Comparison of ENCODE assay signal across 8 mouse cellular contexts in the genomic region with DNA sequence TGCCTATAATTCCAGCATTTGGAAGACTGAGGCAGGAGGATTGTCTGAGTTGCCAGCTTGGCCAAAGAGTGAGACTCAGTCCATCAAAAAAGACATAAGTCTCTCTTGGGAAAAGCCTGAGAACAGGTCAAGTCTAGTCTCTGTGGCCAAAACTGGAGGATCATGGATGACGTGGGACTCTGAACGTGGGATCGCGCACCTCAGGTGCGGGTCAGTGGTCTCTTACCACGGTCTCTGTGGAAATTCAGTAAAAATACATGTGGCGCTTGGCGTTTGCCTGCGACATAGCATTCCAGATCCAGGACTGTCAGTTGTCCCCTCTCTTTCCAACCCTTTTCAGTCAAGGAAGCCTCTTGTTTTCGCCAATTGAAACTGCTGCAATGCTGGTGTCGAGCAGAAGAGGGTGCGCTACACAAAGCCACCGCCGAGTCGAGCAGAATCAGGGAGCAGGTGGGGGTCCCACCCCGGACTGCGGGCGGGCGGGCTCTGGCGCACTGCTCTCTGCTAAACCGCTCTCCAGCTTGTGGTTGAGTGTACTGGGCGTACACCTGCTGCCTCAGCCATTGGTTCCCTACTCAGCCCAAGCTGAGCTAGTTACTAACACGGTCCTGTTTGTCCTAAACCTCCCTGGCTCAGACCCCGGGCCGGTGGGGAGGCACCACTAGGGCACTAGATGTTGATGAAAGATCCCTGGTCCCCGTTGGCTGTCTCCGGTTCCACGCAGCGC. TPM values are rescaled to one million over a fixed set of nuclear protein-coding genes. Genes with fewer than 3 reads are reported as not detected.
DNase-seq lines count a peak whose midpoint lies in the region; ATAC-seq lines count a peak whose summit lies in the region.

No protein-coding gene starts in this region.

- ATAC-seq in common myeloid progenitor, adult 5-6 weeks (replicated peaks; ENCODE audit: low read depth, poor library complexity, severe bottlenecking) = peak; percentile 96
- ATAC-seq in inflammation-experienced regulatory T-cells, adult 6 months = peak; percentile 54
- ATAC-seq in megakaryocyte progenitor cell, adult 5-6 weeks (replicated peaks; ENCODE audit: poor library complexity) = peak; percentile 92

- intact Hi-C loops in left cerebral cortex, postnatal 36 days (cut with DNase I) = loop anchor here (10.0 kb wide), 1 partner anchor 333 kb away; no protein-coding TSS in a partner anchor

- peak; percentile 73 to 87 for DNase-seq in adrenal gland, adult (ENCODE audit: inconsistent age in 2 of 2, low spot score in 1 of 2)
- no peak for DNase-seq in adrenal gland, adult 8-10 months
- peak; percentile 57 for DNase-seq in gastrocnemius, postnatal 10 days
- DNase-seq in left cerebral cortex, postnatal 36 days (ENCODE audit: low spot score in 2 of 2) = peak; percentile 55 to 64
- DNase-seq in right cerebral cortex, postnatal 25 days = peak; percentile 77

RNA-seq across cellular contexts. Expression of gene Agtrap, which starts 14.1 kb away (rescaled TPM):
- 100 to 1,000 TPM; 117 to 136 (median 124) TPM for total RNA-seq in adrenal gland, adult 8-10 months (2022)
- 23.6 and 31.2 TPM in 2 replicates for total RNA-seq in common myeloid progenitor, adult 5-6 weeks (2017)
- 10 to 100 TPM; 14.9 to 15.5 TPM for total RNA-seq in gastrocnemius, postnatal 10 days (2021)
- polyA plus RNA-seq in inflammation-experienced regulatory T-cells, adult 6 months (2017; shearing (Covaris generic)) = 10 to 100 TPM; 13.3 to 21.5 (median 14.3) TPM
- 1 to 10 TPM; 5.9 to 7.7 TPM for total RNA-seq in left cerebral cortex, postnatal 36 days (2021)
- total RNA-seq in megakaryocyte progenitor cell, adult 5-6 weeks (2015) = 16.3 and 16.5 TPM in 2 replicates
- total RNA-seq in megakaryocyte progenitor cell, adult 5-6 weeks (2017) = 34.5 and 35.9 TPM in 2 replicates

RNA-seq across cellular contexts. Expression of gene Mad2l2, which starts 28.2 kb away (rescaled TPM):
- 10 to 100 TPM; 24.5 to 32.7 (median 28.9) TPM for total RNA-seq in adrenal gland, adult 8-10 months (2022)
- 8.4 and 17.2 TPM in 2 replicates for total RNA-seq in common myeloid progenitor, adult 5-6 weeks (2017)
- total RNA-seq in gastrocnemius, postnatal 10 days (2021) = 10 to 100 TPM; 11.9 to 14.3 TPM
- polyA plus RNA-seq in inflammation-experienced regulatory T-cells, adult 6 months (2017; shearing (Covaris generic)) = 10 to 100 TPM; 36.3 to 49.1 (median 39.6) TPM
- 10 to 100 TPM; 14.7 to 15.2 TPM for total RNA-seq in left cerebral cortex, postnatal 36 days (2021)
- 28.7 and 34.0 TPM in 2 replicates for total RNA-seq in megakaryocyte progenitor cell, adult 5-6 weeks (2015)
- total RNA-seq in megakaryocyte progenitor cell, adult 5-6 weeks (2017) = 6.6 and 8.1 TPM in 2 replicates

RNA-seq across cellular contexts. Expression of gene Draxin, which starts 28.5 kb away (rescaled TPM):
- under 1 TPM; 0.06 to 0.15 (median 0.12) TPM for total RNA-seq in adrenal gland, adult 8-10 months (2022)
- total RNA-seq in common myeloid progenitor, adult 5-6 weeks (2017) = 0.09 TPM in 1 of 2 replicates, not detected in the other
- under 1 TPM; 0.16 to 0.23 TPM for total RNA-seq in gastrocnemius, postnatal 10 days (2021)
- polyA plus RNA-seq in inflammation-experienced regulatory T-cells, adult 6 months (2017; shearing (Covaris generic)) = not detected
- under 1 TPM; 0.43 to 0.47 TPM for total RNA-seq in left cerebral cortex, postnatal 36 days (2021)
- total RNA-seq in megakaryocyte progenitor cell, adult 5-6 weeks (2015) = not detected in 2 replicates
- not detected in 2 replicates for total RNA-seq in megakaryocyte progenitor cell, adult 5-6 weeks (2017)

RNA-seq across cellular contexts. Expression of gene Fbxo6, which starts 50.0 kb away (rescaled TPM):
- total RNA-seq in adrenal gland, adult 8-10 months (2022) = 10 to 100 TPM; 50.2 to 84.6 (median 64.4) TPM
- 2.9 and 7.1 TPM in 2 replicates for total RNA-seq in common myeloid progenitor, adult 5-6 weeks (2017)
- total RNA-seq in gastrocnemius, postnatal 10 days (2021) = 10 to 100 TPM; 21.3 to 22.8 TPM
- polyA plus RNA-seq in inflammation-experienced regulatory T-cells, adult 6 months (2017; shearing (Covaris generic)) = 10 to 100 TPM; 48.0 to 55.6 (median 52.6) TPM
- total RNA-seq in left cerebral cortex, postnatal 36 days (2021) = 10 to 100 TPM; 26.8 to 33.5 TPM
- total RNA-seq in megakaryocyte progenitor cell, adult 5-6 weeks (2015) = 19.6 and 20.1 TPM in 2 replicates
- 9.1 and 11.5 TPM in 2 replicates for total RNA-seq in megakaryocyte progenitor cell, adult 5-6 weeks (2017)

RNA-seq across cellular contexts. Expression of gene Fbxo44, which starts 58.3 kb away (rescaled TPM):
- 10 to 100 TPM; 15.3 to 41.5 (median 26.8) TPM for total RNA-seq in adrenal gland, adult 8-10 months (2022)
- total RNA-seq in common myeloid progenitor, adult 5-6 weeks (2017) = 1.4 and 3.0 TPM in 2 replicates
- total RNA-seq in gastrocnemius, postnatal 10 days (2021) = 1 to 10 TPM in 1 of 2 experiments, under 1 TPM in 1; 0.75 to 1.6 TPM
- polyA plus RNA-seq in inflammation-experienced regulatory T-cells, adult 6 months (2017; shearing (Covaris generic)) = 1 to 10 TPM in 2 of 3 experiments, under 1 TPM in 1; 0.44 to 4.3 (median 4.1) TPM
- total RNA-seq in left cerebral cortex, postnatal 36 days (2021) = 100 to 1,000 TPM; 143 to 156 TPM
- total RNA-seq in megakaryocyte progenitor cell, adult 5-6 weeks (2015) = 1.0 and 3.0 TPM in 2 replicates
- 0.81 and 1.6 TPM in 2 replicates for total RNA-seq in megakaryocyte progenitor cell, adult 5-6 weeks (2017)
